ENCODE assay signal across 19 mouse cellular contexts in genomic region chr11:62015071-62015654, GRCm38 (mm10). TPM values are rescaled to one million over a fixed set of nuclear protein-coding genes. Genes with fewer than 3 reads are reported as not detected.
DNase-seq lines count a peak whose midpoint lies in the region; ATAC-seq and TF ChIP-seq lines count a peak whose summit lies in the region.
"Had no signal": no experiment of that assay in that cellular context is flagged by ENCODE, and none has a peak within 500 bp of the region (broad histone marks: within the 10 kb centered on the region; RNA-seq: fewer than 3 reads in every experiment).

No protein-coding gene starts in this region.

- no peak overlapping the region for H3K9ac ChIP-seq in midbrain, embryonic 12.5 days (replicated peaks)

- H3K36me3 ChIP-seq in midbrain, embryonic 12.5 days = no peaks in the 10 kb centered on the region

- peaks cover 12% of the 10 kb centered on the region for H3K4me1 ChIP-seq in midbrain, embryonic 12.5 days

- peak; percentile 37 for DNase-seq in cerebellum, adult 9-11 months
- DNase-seq in cerebellum, adult 8-10 months = no peak
- DNase-seq in heart, adult 11 months = peak; percentile 65
- no peak for DNase-seq in heart, postnatal 36 days
- DNase-seq in brain, adult 2 months (ENCODE audit: low read depth, low spot score) = peak; percentile 77
- no peak for DNase-seq in gastrocnemius, adult 2 months
- DNase-seq: adrenal gland, postnatal 25 days; heart, postnatal 10 days; kidney, adult 8-10 months; kidney, postnatal 25 days; left cerebral cortex, postnatal 4 days; liver; thymus, postnatal 14 days had no signal

- no peaks in the 10 kb centered on the region for H3K9me3 ChIP-seq in midbrain, embryonic 12.5 days
- H3K9me3 ChIP-seq: G1E had no signal

- TF ChIP-seq CTCF in gastrocnemius, adult 2 months (IDR thresholded peaks at IDR 0.05) = no peak

- H3K4me2 ChIP-seq in midbrain, embryonic 12.5 days (replicated peaks) = peak overlapping the region; percentile 31
- H3K4me2 ChIP-seq: heart, embryonic 11.5 days had no signal

- H3K4me3 ChIP-seq in midbrain, embryonic 12.5 days = no peak overlapping the region
- H3K4me3 ChIP-seq in gastrocnemius, adult 2 months = no peak overlapping the region
- H3K4me3 ChIP-seq: left cerebral cortex, adult 2 months had no signal

- H3K27ac ChIP-seq in midbrain, embryonic 12.5 days (replicated peaks) = no peak overlapping the region
- no peak overlapping the region for H3K27ac ChIP-seq in gastrocnemius, adult 2 months
- H3K27ac ChIP-seq: left cerebral cortex, adult 2 months had no signal

- ATAC-seq in midbrain, embryonic 12.5 days (ENCODE audit: low FRiP score, low read depth) = no peak
- ATAC-seq in erythroid progenitor cell, adult 5-6 weeks (replicated peaks; ENCODE audit: low FRiP score, poor library complexity, severe bottlenecking) = no peak
- ATAC-seq: lung, postnatal 0 days had no signal

- 18% methylated on average over 13 of the region's 13 CpGs for WGBS in midbrain, embryonic 12.5 days

- H3K27me3 ChIP-seq in midbrain, embryonic 12.5 days = peaks cover 9% of the 10 kb centered on the region; the same call in 1 of the 2 replicates

- intact Hi-C loops in heart, postnatal 36 days (cut with DNase I) = no loop called here
- intact Hi-C loops in gastrocnemius, adult 2 months (cut with DNase I) = no loop called here

RNA-seq across cellular contexts. Expression of gene Specc1, which starts 58.6 kb away (rescaled TPM):
- total RNA-seq in heart, postnatal 36 days (2021) = 1 to 10 TPM; 5.5 to 9.5 TPM
- polyA plus RNA-seq in midbrain, embryonic 12.5 days (2016; fragmentation: Nextera tagmentation; extraction: Ambion mirVana) = 14.7 and 16.6 TPM in 2 replicates
- total RNA-seq in gastrocnemius, adult 2 months (2021) = 1 to 10 TPM; 1.5 to 2.3 TPM
- total RNA-seq in erythroid progenitor cell, adult 5-6 weeks (2015; ENCODE audit: low replicate concordance) = 223 and 243 TPM in 2 replicates
- total RNA-seq in erythroid progenitor cell, adult 5-6 weeks (2017; ENCODE audit: low replicate concordance) = 391 and 459 TPM in 2 replicates

Comparison
In these comparisons a context has a peak if more than half of its experiments do, and no peak if none do; other contexts are left out.
1. DNase-seq: peak in cerebellum, adult 9-11 months (single experiment), heart, adult 11 months (single experiment) and brain, adult 2 months (single experiment); none in cerebellum, adult 8-10 months (single experiment), heart, postnatal 36 days (0 of 2) and gastrocnemius, adult 2 months (single experiment).
2. RNA of gene Specc1, which starts 58.6 kb away (total RNA-seq): 223 to 459 TPM in erythroid progenitor cell, adult 5-6 weeks; 5.5 to 9.5 TPM in heart, postnatal 36 days and 1.5 to 2.3 TPM in gastrocnemius, adult 2 months; every median in the first group is over 10 times any median in the second.